Mouse (Mus musculus): ENCODE measurements around the gene Ripor3. TPM values are rescaled to one million over a fixed set of nuclear protein-coding genes. Genes with fewer than 3 reads are reported as not detected.
"Not testable (repeated sequence)": the region's sequence is repeated elsewhere in the genome, so short reads cannot be mapped to it uniquely, and the experiment has no call there.

Ripor3 gene
- total RNA-seq (2021), result 1 to 10 TPM; 5.2 to 5.4 TPM
- long read RNA-seq, experiment 1, partial matches to known transcripts, result 0 of 2 reads
- long read RNA-seq, experiment 1, other reads (novel, unspliced or antisense), result 2 of 2 reads
- long read RNA-seq, experiment 2, partial matches to known transcripts, result 0 of 5 reads
- long read RNA-seq, experiment 2, other reads (novel, unspliced or antisense), result 5 of 5 reads

DNA sequence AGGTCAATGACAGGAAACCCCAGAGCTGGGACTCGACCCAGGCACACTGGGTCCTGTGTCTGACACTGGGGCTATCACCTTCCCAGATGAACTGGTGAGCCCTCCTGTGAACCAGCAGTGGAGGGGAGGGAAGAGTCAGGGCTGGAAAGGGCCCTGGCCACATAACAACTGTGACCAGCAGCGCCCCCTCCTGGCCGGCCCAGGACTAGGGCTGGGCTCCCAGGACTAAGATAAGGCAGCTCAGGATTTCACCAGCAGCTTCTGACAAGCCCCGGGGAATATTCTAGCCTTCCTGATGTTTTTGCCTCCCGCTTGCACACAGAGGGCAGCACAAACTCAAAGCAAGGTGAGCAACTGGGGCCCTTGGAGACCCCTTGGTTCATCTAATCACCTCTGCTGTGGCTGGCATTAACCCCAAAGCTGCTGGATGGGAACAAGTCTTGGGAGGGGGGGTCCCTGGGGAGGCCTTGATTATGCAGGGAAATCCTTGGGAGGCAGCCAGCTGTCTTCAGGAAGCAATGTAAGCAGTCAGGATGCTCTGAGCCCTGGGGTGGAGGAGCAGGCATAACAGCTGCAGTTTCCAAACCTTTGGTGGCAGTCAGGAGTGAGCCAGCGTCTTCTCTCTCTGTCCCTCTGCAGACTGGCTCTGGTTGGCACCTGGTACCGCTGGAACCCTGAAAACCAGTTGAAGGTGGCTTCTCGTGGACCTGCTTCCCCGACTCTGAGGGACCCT is at the start of gene Ripor3:
Gene Ripor3, minus strand, starts transcription at position 683 of the 733 bp plus-strand sequence.
- peak; percentile 70 for DNase-seq (ENCODE audit: low spot score in 2 of 2)

DNA sequence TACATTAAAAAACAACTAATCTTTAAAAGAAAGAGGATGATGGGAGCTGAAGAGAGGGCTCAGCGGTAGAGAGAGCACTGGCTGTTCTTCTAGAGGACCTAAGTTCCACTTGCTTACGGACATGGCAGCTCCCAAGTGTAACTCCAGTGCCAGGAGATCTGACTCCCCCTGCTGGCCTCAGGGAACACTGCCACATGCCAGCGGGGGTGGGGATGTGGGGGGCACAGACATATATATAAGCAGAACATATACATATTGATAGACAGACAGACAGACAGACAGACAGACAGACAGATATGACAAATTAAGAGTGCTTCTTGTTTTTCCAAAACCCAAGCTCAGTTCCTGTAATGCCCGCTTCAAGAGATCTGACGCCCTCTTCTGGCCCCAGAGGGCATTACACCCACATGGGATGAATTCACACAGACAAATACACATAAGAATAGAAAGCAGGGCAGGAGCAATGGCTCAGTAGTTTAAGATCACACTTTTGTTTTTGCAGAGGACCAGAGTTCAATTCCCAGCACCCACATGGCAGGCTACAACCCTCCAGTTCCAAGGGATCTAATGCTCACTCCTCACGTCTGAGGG is 48.9 kb upstream of the Ripor3 start:
- no peak for DNase-seq (ENCODE audit: low spot score in 2 of 2)

DNA sequence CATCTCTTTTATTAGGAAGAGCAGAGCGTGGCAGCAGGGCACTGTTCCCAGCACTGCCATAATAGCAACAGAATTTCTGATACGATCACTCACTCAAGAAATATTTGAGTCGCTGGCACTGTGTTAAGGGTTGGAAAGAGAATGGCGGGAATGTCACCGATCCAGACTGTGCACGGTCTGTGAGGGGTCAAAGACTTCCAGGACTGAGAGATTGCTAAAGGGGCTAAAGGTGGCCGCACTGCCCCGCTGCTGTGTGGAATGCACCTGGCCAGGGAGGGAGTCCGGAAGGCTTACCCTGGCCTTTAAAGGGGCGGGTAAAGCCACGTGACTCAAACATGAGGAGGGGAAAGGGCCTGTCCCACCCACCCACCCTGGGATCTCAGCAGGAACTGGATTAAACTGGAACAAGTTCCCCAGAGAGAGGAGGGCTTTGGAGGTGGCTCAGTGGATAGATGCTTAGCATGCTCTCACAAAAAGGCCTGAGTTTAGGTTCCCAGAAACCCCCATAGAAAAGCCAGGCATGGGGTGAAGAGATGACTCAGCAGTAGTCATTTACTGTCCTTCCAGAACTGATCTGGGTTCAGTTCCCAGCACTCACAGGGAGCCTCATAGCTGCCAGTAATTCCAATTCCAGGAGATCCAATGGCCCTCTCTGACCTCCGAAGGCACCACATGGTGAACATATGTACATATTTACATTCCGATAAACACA is 48.2 kb upstream of the Ripor3 start:
- no peak for DNase-seq (ENCODE audit: low spot score in 2 of 2)

DNA sequence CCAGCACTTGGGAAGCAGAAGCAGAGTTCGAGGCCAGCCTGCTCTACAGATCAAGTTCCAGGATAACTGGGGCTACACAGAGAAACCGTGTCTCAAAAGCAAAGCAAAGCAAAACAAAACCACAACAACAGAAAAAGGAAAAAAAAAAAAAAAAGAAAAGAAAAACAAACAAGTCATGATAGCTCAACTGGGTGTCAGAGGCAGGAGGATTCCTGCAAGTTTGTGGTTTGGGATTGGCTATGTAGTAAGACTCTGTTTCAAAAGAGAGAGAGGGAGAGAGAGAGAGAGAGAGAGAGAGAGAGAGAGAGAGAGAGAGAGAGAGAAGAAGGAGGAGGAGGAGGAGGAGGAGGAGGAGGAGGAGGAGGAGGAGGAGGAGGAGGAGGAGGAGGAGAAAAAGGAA is 47.5 kb upstream of the Ripor3 start:
- not testable (repeated sequence) for DNase-seq (ENCODE audit: low spot score in 2 of 2)

DNA sequence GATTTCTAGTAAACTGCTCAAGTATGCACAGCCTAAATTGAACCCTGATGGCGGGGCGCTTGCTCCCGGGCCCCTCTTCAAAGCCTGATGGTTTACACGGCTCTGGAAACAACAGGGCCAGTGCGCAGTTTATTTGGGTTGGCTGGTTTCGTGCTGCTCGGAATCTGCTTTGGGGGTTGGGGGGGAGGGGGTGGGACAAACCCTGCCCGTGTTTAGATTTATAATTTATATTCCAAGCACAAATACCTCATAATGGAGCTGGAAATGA is 46.2 kb upstream of the Ripor3 start:
- no peak for DNase-seq (ENCODE audit: low spot score in 2 of 2)

DNA sequence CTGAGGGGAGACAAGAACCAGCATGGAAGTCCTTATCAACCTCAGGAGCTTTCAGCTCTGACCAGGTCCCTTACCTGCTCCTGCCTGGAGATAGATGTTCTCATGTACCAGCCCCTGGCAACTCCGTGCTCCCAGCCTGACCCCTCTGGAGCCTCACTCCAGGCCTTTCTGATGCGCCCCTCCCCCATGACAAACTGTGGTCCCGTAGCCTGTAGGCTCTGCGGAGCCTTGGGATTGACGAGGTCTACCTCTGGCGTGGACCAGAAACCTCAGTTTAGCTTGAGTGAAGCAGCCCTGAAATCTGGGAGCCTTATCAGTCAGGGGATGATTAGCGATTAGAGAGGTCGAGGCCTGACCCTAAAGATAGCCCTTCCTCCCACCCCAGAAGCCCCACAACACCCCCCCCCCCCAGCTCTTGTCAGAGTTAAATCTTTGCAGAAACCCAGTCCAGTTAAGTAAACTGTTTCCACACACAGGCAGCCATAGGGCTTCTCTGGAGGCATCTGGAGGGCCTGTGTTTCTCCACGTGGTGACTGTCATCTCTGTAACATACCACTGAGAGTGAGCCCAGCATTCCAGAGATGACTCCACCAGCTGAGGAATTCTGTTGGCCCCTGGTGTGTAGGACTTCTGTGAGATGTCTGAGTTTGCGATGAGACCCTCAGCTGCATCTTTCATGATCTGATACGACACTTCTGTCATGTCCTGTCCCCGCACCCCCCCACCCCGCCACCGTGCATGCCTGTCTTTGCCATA is 45.7 kb upstream of the Ripor3 start:
- no peak for DNase-seq (ENCODE audit: low spot score in 2 of 2)

DNA sequence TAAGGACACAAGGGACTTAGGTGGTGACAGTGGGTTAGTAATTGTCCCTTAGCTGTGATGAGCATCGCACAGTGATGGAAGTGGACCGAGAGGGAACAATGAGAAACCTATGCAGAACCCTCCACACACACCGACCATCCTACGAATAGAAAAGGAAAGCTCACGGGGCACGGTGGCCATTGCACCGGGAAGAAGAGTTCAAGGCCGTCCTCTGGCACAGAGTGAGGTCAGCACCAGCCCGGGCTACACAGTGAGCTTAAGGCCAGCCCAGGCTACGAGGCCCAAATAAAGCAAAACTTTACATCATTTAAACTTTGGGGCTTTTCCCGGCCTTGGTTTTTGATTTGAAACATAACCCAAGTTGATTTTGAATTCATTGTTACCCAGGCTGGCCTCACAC is 43.7 kb upstream of the Ripor3 start:
- no peak for DNase-seq (ENCODE audit: low spot score in 2 of 2)

DNA sequence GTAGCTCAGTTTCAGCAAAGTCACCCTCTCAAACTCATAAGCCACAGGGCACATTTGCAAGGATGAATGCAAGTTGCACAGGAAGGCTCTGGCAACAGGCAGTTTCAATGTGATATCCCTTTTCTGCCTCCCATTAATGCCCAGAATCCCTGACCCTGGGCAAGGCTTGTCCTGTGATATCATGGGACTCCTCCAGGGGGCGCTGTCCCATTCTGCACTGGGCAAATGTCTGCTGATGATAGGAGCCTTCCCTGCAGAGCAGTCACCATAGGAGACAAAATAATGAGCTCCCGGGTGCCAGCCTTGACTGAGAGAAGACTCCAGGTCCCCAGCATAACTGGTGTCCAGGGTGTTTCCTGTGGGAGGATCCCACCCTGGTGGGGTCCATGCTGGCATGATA is 42.3 kb upstream of the Ripor3 start:
- peak in 1 of 2 experiments; percentile 17 for DNase-seq (ENCODE audit: low spot score in 2 of 2)

DNA sequence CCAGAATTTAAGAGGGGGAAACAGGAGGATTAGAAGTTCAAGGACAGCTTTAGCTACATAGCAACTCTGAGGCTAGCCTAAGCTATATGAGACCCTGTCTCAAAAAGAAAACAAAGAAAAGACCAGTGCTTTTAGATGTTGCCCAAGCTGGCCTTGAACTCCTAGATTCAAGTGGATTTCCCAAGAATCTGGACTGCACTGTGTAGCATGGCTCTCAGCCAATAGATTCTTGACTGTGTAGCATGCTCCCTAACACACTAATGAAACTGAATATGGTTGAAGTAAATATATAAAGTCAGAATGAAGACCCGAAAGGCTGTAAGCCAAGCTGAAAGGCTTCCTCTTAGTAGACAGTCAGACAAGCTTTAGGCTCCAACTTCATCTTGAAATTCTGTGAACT is 41.7 kb upstream of the Ripor3 start:
- DNase-seq (ENCODE audit: low spot score in 2 of 2), result no peak

DNA sequence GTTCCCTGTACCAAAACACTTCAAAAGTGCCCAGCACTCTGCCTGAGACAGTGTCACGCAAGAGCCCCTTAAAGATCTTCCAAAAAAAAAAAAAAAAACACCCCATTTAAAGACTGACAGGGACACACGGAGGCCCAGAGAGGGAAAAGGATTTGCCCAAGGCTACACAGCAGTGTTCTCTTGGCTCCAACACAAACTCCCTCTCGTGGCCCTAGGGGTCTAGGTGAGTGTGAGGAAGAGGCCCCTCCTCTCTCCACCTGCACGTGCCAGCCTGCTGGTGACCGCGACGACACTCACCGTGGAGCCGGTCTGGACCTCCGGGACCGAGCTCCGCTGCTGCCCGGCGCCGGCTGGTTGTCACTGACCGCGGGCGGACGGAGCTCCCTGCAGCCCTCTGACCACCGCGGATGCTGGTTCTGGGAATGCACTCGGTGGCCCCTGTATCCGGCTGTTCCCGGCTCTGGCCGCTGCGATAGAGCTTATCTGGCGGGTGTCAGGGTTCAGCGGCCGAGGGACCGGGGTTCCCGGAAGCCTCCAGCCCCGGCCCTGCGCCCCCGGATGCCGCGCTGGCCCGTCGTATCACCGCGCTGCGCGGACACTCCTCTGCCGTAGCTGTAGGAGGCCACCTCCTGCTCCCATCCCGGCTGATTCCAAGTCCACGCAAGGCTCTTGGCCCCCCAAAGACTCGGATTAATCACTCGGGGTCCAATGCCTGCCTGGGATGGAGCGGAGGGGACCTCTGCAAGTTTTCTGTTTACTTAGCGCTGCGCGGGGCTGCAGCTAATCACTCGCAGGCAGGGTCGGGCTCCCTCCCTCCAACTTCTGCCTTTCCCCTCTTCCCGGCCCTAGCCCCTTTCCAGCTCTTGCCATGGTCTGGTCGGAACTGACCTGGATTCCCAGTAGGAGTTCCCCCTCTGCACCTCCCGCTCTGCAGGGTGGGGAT is 39.9 kb upstream of the Ripor3 start:
- DNase-seq (ENCODE audit: low spot score in 2 of 2), result peak in 1 of 2 experiments; percentile 25

DNA sequence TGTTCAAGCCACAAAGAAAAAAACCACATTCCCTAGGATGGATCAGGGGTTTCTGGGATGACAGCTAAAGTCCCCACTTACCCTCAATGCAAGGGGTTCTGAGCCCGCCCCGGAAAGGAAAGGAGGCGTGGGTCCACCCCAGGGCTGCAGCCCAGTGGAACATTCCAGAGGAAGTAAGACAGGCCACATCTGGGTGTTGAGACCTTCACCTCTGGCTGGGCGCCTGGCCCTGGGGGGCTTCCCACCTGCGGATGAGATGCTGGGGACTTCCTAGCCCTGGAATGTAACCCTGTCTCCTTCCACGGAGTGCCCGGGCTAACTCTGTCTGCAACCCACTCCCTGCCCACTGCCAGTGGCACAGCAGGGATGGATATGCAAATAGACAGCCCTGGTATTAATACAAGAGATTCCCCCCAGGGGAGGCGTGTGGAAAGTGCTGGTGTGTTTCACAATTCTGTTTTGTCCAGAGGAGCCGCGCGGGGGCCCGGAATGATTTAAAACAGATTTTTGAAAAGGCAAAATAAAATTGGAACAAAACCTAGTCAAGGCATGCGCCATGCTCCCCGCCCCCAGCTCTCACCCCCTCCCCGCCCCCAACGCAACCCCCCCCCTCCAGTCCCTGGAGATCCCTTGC is 38.7 kb upstream of the Ripor3 start:
- no peak for DNase-seq (ENCODE audit: low spot score in 2 of 2)

DNA sequence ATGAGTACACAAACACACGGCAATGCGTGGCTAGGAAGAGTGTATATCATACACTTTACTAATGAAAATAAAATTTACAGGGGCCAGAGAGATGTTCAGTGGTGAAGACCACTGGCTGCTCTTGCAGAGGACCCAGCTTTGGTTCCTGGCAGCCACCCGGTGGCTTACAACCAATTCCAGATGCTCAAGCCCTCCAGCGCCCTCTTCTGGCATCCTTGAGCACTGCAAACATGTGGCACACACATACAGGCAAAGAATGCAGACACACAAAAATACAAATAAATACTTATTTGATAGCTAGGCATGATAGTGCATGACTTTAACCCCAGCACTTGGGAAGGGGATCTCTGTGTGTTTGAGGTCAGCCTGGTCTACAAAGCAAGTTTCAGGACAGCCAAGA is 36.0 kb upstream of the Ripor3 start:
- no peak for DNase-seq (ENCODE audit: low spot score in 2 of 2)

DNA sequence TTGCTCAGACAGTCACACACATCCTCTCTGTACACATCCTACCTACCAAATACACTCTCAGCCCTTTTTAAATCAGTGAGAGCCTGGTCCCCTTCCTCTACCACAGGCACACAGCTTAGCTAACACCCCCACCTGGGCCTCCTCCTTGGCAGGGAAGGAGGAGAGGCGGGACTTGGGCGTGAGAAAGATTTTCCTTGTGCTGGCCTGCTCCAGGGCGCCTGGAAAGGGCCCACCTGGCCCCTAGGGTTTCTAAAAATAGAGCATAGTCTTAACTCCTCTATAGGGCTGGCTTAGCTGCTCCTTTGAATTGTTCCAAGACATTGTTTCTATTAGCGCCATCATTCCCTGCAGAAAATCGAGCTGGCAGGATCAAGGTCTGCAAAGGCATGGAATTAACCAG is 35.4 kb upstream of the Ripor3 start:
- DNase-seq (ENCODE audit: low spot score in 2 of 2), result no peak

DNA sequence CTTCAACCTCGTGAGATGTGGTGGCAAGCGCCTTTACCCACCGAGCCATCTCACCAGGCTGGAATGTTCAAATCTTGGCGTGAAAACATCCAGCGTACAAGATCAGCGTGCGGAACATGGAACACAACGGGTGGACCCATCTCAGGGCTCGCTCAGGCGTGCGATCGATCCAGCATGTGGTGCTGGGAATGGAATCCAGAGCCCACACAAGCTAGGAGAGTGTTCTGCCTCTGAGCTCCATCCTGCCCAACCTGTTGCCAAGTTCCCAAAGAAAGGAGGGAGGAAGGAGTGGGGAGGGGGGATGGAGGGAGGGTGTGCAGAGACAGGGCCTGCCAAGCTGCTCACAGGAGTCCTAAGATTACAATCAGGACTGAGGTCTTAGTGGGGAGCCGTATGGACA is 34.9 kb upstream of the Ripor3 start:
- no peak for DNase-seq (ENCODE audit: low spot score in 2 of 2)

DNA sequence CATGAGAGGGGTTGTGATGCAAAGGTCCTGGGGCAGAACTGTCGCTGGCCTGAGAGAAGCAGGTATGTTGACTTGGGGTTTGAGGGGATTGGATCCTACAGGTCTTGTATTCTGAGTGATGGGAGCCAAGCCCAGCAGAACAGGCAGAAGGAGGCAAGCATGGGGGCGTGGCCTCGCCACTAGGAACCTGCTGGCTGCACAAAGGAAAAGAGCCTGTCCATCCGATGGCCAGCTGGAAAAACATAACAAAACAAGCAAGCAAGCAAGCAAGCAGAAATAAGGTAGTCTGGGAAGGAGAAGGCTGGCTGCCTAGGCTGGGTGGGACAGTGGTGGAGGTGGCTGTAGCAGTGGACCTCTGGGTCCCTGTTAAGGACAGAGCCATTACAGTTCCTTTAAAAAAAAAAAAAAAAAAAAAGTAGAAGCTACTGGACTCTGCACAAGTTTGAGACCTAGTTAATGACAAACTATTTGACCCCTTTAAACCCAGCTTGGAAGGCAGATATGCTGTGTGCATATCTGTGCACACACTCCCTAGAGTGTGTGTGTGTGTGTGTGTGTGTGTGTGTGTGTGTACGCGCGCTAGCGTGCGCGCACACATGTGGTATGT is 34.4 kb upstream of the Ripor3 start:
- no peak for DNase-seq (ENCODE audit: low spot score in 2 of 2)

DNA sequence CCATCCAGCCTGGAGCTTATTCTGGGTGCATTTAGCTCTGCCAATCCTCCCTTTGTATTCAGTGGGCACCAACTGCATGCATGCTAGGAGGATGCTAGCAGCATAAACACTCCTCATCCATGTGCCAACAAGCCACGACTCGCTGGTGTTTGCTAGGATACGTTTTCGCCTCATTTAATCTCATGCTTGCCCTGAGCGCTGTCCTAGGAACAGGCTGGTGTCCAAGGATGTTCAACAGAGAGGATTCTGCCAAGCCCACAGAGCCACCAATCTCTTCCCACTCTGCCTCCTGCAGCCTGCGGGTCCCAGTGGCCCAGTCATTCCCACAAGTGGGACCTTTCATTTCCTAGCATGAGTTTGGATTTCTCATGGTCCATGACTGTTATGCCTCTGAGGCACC is 31.6 kb upstream of the Ripor3 start:
- DNase-seq (ENCODE audit: low spot score in 2 of 2), result no peak

DNA sequence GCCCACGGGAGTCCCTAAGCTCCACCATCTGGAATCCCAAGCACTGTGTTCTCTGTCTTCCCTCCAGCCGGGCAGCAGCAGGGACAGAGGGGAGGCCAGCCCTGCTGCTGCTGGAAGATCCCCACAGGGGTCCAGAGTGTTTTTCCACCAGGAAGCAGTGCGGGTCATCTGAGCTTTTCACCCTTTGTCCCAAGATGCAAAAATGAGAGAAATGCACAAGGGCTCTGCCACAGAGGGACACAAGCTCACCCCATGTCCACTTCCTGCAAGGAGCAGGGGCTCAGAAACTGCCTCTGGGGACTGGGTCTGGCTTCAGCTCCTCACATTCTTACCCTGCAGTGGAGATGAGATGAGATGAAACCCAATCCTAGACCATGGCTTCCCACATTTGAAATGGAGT is 30.3 kb upstream of the Ripor3 start:
- no peak for DNase-seq (ENCODE audit: low spot score in 2 of 2)

DNA sequence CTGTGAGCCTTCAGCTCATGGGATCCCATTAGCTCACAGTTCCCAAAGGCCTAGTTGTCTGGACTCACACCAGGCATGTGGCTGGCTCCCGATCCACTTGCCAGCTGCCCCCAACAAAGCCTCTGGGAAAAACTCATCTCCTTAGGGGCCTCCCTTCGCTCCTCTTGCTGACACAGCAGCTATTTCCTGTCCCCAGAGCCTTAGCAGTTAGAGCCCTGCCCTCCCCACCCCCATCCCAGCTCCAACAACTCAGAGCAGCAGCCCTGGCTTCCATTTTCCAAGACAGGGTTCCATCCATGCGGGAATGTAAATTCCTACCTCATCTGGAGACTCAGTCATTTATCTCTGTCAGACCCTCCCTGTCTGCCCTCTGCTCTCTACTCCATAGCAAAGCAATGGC is 26.6 kb upstream of the Ripor3 start:
- DNase-seq (ENCODE audit: low spot score in 2 of 2), result no peak

DNA sequence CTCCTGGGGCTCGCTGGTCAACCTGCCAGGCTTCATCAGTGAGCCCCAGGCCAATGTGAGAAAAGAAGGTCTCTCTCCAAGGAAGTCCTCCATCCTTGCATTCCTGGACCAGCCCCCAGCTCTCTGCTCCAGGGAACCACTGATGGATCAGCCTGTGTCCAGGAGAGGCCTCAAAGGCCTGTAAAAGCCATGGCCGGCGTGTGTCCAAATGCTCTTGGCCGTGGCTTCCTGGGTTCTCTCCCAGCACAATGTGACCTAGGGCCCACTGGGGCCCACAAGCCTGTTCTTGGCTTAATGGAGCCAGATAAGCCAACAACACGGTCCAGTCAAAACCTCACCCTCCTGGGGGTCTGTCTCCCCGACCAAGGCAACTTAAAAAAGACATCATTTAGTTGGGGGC is 25.5 kb upstream of the Ripor3 start:
- DNase-seq (ENCODE audit: low spot score in 2 of 2), result no peak

DNA sequence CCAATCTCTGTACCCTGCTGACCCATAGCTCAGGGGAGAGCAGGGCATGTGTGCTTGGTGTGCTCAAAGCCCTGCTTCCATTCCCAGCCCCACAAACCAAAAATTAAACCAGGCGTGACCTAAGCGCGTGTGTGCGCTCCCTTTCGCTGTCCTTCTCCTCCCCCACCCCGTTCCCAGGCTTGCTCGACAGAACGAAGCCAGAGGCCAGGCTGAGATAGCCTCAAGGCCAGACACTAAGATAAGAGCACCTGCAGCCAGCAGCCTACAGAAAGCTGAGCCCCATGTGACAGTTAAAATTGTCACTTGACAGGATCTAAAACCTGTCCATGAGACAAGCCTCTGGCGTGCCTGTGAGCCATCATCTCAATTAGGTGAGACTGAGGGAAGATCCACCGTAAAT is 23.5 kb upstream of the Ripor3 start:
- no peak for DNase-seq (ENCODE audit: low spot score in 2 of 2)

Data from adrenal gland, postnatal 4 days (tissue).